Mouse (Mus musculus) spleen, postnatal 10 days (tissue): Measurements from ENCODE around the gene Hmcn2.
A peak's percentile ranks its signal among the peaks of the same experiment; 100 is the strongest.

Experiments
- DNase-seq, 2 experiments: peaks; one replicate each; pipeline ENCODE4 v3.0.0; 2021 to 2022; ENCODE audit warnings: low spot score in 2 of 2

Hmcn2 gene

DNA sequence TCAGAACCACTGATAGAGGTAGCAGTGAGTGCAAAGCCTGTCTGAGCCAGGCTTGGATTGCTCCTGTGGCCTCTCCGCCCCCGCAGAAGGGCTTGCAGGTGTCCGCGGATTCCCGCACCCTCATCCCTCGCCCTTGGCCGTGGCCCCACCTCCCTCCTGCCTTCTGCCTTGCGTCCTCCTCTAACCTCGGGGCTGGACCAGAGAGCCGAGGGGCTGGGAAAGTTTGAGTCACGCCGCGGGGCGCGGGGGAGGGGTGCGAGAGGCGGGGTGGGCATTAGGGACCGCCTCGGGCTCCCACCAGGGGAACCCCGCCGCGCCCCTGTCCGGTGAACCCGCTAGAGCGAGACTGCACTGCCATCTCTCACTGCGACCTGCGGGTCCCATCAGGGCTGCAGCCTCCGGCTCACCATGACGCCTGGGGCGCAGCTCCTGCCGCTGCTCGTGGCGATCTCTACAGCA is at the start of gene Hmcn2:
TSS of gene Hmcn2 (plus strand) at position 409 of the 459 bp plus-strand sequence.
- no peak for DNase-seq

DNA sequence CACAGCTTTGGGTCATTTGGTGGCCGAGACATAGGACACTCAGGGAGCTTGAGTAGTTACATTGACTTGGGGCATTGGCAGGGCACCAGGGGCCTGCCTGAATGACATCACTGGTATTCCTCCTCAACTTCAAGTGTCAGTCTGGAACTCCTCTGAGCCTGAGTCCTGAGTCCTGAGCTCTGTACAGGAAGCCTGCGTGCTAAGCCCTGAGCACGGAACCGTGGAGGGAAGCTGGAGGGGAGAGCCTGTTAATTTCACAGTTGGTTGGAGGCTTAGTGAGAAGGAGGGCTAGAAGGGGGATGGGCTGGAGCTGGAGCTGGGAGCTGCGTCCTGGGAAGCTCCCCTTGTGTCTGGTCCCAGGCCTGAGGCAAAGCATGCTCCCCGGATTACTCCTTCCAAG is 46.8 kb upstream of the Hmcn2 start:
- no peak for DNase-seq

DNA sequence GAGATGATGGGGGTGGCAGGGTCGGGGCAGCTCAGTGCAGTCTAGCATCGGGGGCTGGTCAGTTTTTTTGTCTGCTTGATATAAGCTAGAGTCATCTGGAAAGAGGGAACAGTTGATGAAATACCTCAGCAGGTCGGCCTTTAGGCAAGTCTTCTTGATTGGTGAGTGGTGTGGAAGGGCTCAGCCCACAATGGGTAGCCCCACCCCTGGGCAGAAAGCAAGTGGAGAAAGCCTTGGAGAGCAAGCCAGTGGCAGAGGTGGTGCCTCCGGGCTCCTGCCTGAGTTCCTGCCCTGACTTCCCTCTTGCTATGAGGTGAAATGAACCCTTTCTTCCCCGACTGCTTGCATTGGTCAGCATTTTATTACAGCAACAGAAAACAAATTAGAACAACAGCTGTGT is 45.6 kb upstream of the Hmcn2 start:
- DNase-seq = no peak

DNA sequence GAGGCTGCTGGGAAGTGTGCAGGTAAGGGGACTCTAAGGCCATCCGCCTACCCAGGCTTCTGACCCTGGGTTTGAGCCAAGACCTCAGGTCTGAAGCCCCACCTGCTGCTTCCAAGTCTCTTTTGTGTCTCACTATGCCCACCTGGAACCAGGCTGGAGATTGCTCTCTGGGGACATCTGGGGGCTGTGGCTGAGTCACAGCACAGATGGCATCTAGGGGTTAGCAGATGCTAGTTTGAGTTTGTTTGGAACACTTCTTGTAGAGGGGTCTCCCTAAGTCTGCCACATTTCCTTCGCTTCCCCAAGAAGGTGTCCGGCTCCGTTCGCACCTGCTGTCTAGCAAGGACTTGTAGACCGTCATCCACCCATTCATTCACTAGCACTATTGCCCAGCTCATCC is 45.0 kb upstream of the Hmcn2 start:
- DNase-seq = no peak

DNA sequence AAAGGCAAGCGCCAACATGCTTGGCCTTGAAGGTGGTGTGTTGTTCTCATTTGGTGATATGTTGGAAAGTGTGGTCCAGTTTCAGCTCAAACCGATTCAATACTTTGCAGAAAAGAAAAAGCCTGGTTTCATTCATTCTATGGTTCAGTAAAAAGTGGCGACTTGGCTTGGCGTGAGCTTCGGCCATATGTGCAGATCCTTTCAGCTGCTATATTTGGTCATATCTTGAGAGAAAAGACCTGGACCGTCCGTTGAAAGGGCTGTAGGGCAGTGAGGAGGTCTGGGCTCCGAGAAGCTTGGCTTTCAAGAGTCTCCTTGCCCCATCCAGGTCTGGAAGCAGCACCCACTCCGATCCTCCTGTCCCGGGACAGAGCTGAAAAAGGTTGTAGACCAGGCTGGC is 44.4 kb upstream of the Hmcn2 start:
- DNase-seq = no peak

DNA sequence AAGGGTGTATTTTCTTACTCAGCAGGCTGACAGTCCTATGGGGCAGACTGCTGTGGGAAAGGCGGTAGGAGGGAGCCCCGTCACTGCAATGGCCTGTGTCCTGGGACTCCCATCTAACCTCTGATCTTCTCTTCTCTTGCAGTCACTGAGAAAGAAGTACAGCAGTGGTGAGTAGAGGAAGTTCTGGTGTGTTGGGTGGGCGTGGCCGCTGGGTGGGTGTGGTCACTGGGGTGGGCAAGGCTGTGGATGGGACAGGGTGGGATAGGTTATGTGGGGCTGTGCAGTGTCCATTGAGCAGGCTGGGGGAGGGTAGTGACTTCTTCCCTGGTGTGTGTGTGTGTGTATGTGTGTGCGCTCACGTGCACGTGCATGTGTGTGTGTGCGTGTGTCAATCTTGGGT is 43.7 kb upstream of the Hmcn2 start:
- DNase-seq = no peak

DNA sequence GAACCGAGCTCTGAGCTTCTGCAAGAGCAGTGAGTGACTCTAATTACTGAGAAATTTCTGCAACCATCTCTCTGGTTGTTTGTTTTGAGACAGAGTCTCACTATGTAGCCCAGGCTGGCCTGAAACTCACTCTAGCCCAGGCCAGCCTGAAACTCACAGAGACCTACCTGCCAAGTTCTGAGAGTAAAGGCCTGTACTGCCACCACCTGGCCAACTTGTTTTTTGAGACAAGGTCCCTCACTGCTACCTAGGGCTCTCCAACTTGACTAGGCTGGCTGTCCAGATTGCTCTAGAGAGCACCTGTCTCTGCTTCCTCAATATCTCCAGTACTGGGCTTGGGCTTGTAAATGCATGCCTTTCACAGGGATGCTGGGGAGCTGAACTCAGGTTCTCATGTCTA is 43.1 kb upstream of the Hmcn2 start:
- DNase-seq = peak in 1 of 2 experiments; percentile 27

DNA sequence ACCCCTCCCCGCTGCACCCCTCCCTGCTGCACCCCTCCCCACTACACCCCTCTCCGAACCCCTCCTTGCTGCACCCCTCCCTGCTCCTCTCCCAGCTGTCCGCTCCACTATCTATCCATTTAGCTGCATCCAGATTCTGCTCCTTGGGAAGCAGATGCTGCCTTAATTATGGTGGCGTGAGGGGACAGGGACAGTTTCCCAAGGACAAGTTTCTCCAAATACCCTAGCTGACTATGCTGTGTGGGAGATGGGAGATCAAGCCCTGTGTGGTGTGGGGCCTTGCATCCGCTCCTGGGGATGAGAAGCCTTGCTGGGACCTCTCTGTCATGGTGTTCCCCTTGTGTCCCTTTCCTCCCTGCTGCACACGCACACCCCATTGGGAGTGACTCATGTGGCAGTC is 39.2 kb upstream of the Hmcn2 start:
- DNase-seq = no peak

DNA sequence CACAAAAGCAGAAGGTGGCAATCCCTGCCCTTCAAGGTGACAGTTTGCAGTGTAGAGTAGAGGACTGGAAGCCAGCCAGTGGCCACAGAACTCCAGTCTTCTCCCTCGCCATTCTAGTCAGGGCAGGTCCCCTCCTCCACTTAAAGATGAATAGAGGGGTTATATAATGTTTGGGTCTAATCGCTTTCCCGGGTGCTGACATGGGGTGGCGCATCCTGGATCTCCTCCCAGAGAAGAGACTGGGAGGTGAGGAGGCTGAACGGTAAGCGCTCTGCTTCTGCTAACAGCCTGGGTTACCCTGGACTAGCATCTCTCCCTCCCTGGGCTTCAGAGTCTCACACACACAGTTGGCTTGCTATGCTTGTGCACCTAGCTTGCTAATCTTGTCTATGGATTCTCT is 36.4 kb upstream of the Hmcn2 start:
- DNase-seq = no peak

DNA sequence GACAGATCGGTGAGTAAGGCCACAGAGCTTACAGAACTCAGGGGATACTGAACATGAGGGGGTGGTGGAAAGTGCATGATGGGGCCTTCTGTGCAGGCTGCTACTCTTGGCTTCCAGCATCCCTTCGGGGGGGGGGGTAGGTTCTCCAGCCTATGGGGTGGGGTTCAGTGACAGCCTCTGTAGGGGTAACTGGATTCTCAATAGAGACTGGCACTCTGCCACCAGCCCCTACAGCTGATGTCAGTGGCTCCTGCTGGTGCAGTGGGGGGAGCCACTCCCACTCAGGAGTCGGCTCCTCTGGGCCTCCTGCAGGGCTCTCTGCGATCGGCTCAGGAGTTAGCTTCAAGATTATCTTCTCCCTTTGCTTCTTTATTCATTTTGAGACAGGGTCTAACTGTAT is 35.7 kb upstream of the Hmcn2 start:
- DNase-seq = no peak

DNA sequence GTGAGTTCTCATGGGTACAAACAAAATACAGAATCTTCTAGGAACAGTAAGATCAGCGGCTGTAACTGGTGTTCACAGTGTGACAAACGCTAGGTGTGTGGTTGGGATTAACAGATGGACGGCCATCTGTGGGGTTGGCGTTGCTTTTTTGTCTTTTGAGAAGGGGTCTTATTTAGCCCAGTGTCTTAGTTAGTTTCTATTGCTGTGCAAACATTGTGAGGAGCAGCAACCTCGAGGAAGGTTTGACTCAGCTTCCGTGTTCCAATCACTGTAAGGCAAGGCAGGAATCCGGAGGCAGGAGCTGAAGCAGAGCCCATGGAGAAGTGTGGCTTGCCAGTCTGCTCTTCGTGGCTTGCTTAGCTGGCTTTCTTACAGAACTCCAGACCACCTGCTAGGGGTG is 33.1 kb upstream of the Hmcn2 start:
- DNase-seq = no peak

DNA sequence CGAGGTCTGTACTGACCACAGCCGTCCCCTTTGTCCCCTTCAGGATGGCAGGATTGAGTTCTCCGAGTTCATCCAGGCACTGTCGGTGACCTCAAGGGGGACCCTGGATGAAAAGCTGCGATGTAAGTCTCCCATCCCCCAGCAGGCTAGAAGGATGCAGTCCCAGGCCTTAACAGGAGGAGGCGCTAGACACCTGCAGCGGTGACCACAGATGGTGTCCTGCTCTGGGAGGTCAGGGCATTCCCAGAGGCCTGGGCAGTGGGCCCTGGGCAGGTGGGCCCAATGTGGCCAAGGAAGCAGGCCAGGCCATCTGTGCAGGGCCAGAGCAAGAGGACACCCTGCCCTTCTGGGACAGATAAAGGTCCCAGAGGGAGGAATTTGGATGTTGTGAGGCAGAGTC is 31.9 kb upstream of the Hmcn2 start:
- peak in 1 of 2 experiments; percentile 24 for DNase-seq

DNA sequence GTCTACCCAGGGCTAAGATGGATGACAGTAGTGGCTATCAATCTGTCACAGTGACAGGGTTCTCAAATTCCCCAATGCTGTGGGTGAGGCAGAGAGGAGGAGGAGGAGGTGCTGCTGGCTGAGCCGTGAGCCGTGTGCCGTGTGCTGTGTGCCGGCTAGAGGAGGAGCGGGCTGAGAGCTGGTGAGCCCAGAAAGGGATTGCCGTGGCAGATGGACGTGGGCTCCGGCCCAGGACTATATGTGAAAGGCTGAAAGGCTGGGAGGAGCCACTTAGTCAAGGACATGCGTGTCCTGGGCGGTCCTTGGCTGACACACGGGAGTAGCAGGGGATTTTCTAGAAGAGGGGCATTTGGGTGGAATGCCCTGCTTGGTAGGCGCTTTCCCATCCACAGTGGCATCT is 31.3 kb upstream of the Hmcn2 start:
- no peak for DNase-seq

DNA sequence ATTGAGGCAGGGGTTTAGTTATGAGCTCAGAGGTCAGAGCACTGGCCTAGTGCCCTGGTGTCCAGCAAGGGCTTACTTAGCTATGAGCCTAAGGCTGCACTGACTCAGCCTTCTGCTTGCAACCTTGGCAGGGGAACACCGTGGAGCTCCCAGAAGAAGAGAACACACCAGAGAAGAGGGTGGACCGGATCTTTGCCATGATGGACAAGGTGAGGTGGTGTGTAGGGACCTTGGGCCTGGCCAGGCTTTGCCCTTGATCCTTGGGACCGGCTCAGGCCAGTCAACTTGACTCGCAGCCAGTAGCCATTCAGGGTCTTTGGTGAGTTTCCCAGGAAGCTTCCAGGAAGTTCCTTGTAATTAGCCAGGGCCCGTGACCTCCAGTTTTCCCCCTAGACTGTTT is 29.7 kb upstream of the Hmcn2 start:
- no peak for DNase-seq

DNA sequence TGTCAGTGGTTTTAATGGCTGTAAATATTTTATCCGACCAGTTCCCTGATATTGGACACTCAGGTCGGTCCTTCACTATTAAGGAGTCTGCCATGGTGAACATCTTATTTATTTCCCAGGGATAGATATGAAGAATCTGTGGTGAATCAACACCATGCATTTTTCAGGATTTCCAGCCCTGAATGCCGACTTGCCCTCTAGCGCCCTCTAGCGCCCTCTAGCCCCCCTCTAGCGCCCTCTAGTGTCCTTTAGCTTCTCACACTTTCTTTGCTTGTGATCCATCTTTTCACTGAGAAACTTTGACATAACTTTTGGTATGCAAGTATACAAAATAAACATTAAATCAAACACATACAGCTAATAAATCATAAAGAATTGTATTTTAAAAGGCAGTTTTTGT is 22.8 kb upstream of the Hmcn2 start:
- DNase-seq = peak in 1 of 2 experiments; percentile 69

DNA sequence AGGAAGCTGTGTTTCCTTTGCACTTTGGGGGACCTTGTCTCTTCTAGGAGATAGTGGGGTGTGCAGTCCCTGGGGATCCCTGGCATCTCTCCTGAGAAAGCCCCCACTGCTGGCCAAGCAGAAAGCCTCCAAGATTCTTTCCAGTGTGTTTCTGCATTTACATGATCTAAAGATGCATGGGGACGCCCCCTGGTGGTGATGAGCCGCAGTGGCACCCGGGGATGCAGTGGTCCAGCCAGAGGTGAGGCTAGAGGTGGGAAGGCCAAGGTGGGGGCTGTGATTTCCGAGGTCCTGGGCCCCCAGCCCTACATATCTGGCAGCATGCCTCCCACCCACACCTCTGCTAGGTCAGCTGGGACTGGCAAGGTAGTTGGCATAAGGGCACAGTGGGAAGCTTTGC is 19.2 kb upstream of the Hmcn2 start:
- peak; percentile 70 to 85 for DNase-seq

DNA sequence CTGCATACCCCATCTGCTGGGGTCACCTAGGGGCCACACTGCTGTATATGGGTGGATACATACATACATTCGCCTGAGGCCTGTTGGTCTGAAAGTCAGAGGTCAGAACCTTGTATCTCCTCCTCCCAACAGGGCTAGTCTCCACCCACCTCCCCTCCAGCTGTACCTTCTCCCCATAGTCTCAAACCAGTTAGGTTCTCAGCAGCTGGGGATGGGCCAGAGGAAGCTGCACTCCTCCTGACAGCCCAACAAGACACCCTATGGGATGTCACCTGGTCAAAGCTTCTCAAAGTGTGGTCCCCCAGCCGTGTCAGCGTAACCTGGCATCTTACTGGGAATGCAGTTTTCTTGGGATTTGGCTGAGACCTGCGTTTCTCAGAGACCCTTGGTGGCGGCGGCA is 17.8 kb upstream of the Hmcn2 start:
- DNase-seq = no peak

DNA sequence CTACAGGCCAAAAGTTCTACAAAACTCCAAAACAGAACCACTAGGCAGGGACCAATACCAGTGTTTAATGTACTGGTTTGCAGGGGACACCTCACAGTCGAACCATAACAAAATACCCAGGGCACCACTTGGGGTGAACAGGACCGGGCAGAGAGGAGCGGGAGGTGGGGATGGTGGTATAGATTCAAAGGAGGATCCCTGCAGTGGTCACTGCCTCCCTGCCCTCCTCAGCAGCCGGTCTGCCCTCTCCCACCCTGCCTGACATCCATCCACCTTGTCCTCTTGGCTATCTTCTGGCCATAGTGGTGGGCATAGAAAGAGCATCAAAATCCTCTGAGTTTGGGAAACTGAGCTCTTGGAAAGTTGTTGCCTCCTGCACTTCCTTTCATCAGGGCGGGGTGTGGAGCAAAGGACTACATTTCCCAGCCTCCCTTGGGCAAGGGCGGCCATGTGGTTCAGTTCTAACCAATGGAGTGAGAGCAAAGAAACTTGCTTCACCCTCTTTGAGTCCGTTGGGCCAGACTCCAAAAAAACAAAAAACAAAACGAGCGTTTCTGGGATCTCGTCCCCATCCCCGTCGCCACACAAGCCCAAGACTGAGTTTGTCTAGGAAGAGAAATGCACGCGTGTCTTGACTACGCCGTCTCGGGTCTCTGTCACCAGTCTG is 16.5 kb upstream of the Hmcn2 start:
- DNase-seq = peak in 1 of 2 experiments; percentile 41

DNA sequence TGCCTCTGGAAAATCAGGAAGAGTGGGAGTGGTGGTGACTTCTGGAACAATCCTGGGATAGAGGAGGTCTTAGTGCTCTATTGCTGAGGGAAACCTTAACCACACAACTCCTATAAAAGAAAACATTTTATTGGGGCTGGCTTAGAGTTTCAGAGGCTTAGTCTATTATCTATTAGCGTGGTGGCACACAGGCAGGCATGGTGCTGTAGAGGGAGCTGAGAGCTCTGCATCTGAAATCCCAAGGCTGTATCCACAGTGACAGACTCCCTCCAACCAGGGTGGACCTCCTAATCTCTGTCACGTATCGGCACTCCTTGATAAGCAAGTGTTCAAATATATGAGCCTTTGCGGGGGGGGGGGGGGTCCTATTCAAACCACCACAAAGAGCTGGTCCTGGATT is 15.4 kb upstream of the Hmcn2 start:
- DNase-seq = no peak

DNA sequence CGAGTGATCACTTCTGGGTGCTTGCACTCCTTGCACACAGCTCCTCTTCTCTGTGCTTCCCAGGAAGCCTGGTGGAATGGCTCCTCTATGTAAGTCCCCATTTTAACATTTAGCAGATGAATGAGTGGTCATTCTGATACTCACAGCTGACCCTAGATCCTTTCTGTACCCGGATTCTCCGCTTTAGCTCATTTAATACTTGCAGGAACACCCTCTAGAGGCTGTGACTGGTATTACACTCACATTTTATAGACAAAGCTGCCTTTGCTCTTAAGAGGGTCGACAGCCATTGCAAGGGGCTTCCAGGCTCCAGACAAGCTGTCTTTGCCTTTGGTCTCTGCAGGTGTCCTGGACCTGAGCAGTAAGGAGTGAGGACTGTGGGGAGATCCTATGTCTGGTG is 14.9 kb upstream of the Hmcn2 start:
- DNase-seq = no peak

DNA sequence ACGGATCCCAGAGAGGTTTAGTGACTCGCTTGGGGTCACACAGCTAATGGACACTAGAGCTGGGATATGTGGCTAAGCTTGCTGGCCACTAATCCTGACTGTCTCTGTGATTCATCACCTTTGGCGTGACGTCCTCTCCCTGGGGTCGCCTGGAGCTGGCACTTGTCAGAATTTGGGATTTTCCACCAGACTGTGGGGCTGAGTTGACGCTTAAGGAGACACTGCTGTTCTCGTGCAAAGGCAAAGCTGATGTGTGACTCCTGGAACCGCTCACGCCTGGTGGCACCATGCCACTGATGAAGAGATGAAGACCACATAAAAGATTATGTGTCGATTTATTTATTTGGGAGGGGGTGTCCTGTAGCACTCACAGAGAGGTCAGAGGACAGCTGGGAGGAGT is 14.2 kb upstream of the Hmcn2 start:
- no peak for DNase-seq

DNA sequence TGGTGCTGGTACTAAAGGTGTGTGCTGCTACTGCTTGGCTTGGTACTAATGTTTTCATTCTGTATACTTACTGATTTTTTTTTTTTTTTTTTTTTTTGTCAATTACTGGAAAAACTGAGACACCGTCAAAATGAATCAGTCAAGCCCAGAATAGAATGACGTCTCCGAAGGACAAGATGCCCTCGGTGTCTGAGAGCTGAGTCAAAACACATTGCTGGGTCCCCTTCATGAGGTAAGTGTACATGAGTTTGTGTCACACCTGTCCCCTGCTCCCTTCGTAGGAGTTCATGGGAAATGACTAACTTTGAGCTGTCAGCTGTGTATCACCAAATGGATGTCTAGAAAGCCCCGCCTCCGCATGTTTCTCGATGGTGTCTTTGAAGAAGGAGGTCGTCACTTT is 11.0 kb upstream of the Hmcn2 start:
- no peak for DNase-seq

DNA sequence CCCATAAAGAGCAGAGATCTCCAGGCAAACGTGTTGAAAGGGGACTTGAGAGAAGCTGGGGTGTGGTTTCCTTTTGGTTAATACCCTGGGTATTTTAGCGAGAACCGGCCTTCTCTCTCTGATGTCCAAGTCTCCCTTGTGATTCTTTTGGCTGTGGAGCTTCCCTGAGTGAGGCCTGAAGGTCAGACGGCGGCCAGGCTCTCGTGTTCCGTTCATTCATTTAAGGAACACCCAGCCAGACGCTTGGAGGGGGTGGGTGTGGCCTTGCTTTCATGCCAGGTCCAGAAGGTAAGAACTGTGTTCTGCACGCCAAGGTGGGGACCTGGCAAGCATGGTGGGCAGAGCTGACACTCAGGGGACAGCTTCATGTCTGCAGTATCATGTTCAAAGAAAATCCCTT is 10.0 kb upstream of the Hmcn2 start:
- DNase-seq = no peak
